Mouse (Mus musculus): ENCODE results near the gene Cbarp.

- TF ChIP-seq CTCF (IDR thresholded peaks at IDR 0.05; ENCODE audit: extremely low read depth, insufficient read depth, low read length) (no peak), POLR2A (IDR thresholded peaks at IDR 0.05; ENCODE audit: extremely low read depth, insufficient read depth, low read length) (no peak)
Observed at GRCm38 (mm10) chr10:80089146-80089545, 51.5 kb downstream of the Cbarp start.
